Mouse (Mus musculus): ENCODE measurements around the gene Zbtb22. TPM values are rescaled to one million over a fixed set of nuclear protein-coding genes. Genes with fewer than 3 reads are reported as not detected.
"Not testable (repeated sequence)": the region's sequence is repeated elsewhere in the genome, so short reads cannot be mapped to it uniquely, and the experiment has no call there.

Gene Zbtb22
- polyA plus RNA-seq, 1 experiment from 2014 or later = 23.5 TPM

- Histone ChIP-seq H3K9me3 (replicated peaks) (no peaks in the 10 kb centered on the region), H3K4me1 (peaks cover 32% of the 10 kb centered on the region), H3K27me3 (ENCODE audit: low read depth, poor library complexity, severe bottlenecking) (no peaks in the 10 kb centered on the region), H3K4me3 (no peak overlapping the region), H3K27ac (replicated peaks) (no peak overlapping the region), H3K36me3 (peaks cover 91% of the 10 kb centered on the region)
- WGBS = 93% methylated on average over 10 of the region's 10 CpGs
- DNase-seq (ENCODE audit: low spot score) = no peak
Measured at GRCm38 (mm10) chr17:33947430-33948089, 31.9 kb downstream of the Zbtb22 start.

- Histone ChIP-seq H3K27ac (replicated peaks) (no peak overlapping the region), H3K27me3 (ENCODE audit: low read depth, poor library complexity, severe bottlenecking) (no peaks in the 10 kb centered on the region), H3K36me3 (peaks cover 91% of the 10 kb centered on the region), H3K4me3 (peak overlapping the region; percentile 18; the same call in 1 of the 2 replicates), H3K4me1 (peaks cover 39% of the 10 kb centered on the region), H3K9me3 (replicated peaks) (no peaks in the 10 kb centered on the region)
- WGBS = 86% methylated on average over 22 of the region's 22 CpGs
- no peak for DNase-seq (ENCODE audit: low spot score)
Measured at GRCm38 (mm10) chr17:33948090-33948904, 32.6 kb downstream of the Zbtb22 start.

- Histone ChIP-seq H3K36me3 (peaks cover 91% of the 10 kb centered on the region), H3K4me3 (peak overlapping the region; percentile 18; the same call in 1 of the 2 replicates), H3K9me3 (replicated peaks) (no peaks in the 10 kb centered on the region), H3K27ac (replicated peaks) (no peak overlapping the region), H3K27me3 (ENCODE audit: low read depth, poor library complexity, severe bottlenecking) (no peaks in the 10 kb centered on the region), H3K4me1 (peaks cover 46% of the 10 kb centered on the region)
- 93% methylated on average over 19 of the region's 19 CpGs for WGBS
- no peak for DNase-seq (ENCODE audit: low spot score)
Measured at GRCm38 (mm10) chr17:33948905-33949537, 33.3 kb downstream of the Zbtb22 start.

GRCm38 (mm10) chr17:33950131-33950625 is 34.5 kb downstream of the Zbtb22 start:
- Histone ChIP-seq H3K27ac (replicated peaks) (peak overlapping the region; percentile 84; the same call in 1 of the 2 replicates), H3K4me3 (peak overlapping the region; percentile 54), H3K9me3 (replicated peaks) (no peaks in the 10 kb centered on the region), H3K36me3 (peaks cover 88% of the 10 kb centered on the region), H3K27me3 (ENCODE audit: low read depth, poor library complexity, severe bottlenecking) (no peaks in the 10 kb centered on the region), H3K4me1 (peaks cover 55% of the 10 kb centered on the region)
- 79% methylated on average over 10 of the region's 10 CpGs for WGBS
- DNase-seq (ENCODE audit: low spot score) = no peak

GRCm38 (mm10) chr17:33951021-33951946 is 35.6 kb downstream of the Zbtb22 start, which contains the start of gene B3galt4:
B3galt4 (minus strand) TSS chr17:33951488.
- WGBS = 1% methylated on average over 45 of the region's 45 CpGs
- Histone ChIP-seq H3K36me3 (peaks cover 77% of the 10 kb centered on the region), H3K4me1 (peaks cover 57% of the 10 kb centered on the region), H3K4me3 (peak within 1 kb of the TSS; percentile 54), H3K27me3 (ENCODE audit: low read depth, poor library complexity, severe bottlenecking) (no peaks in the 10 kb centered on the region), H3K27ac (replicated peaks) (peak within 1 kb of the TSS; percentile 84), H3K9me3 (replicated peaks) (no peaks in the 10 kb centered on the region)
- peak; percentile 86 for DNase-seq (ENCODE audit: low spot score)

GRCm38 (mm10) chr17:33952015-33952414 is 36.3 kb downstream of the Zbtb22 start:
- not testable (repeated sequence) for H3K9me3 ChIP-seq (replicated peaks); H3K27ac ChIP-seq (replicated peaks); DNase-seq (ENCODE audit: low spot score); H3K27me3 ChIP-seq (ENCODE audit: low read depth, poor library complexity, severe bottlenecking)
- peak overlapping the region; percentile 54 for H3K4me3 ChIP-seq
- WGBS = 75% methylated on average over 13 of the region's 13 CpGs
- peaks cover 64% of the 10 kb centered on the region for H3K4me1 ChIP-seq
- H3K36me3 ChIP-seq = peaks cover 71% of the 10 kb centered on the region

- peaks cover 68% of the 10 kb centered on the region for H3K4me1 ChIP-seq
- WGBS = 86% methylated on average over 4 of the region's 4 CpGs
- no peak for DNase-seq (ENCODE audit: low spot score)
Measured at GRCm38 (mm10) chr17:33952879-33953278, 37.2 kb downstream of the Zbtb22 start.

GRCm38 (mm10) chr17:33953310-33953709 is 37.6 kb downstream of the Zbtb22 start:
- no peak overlapping the region for H3K27ac ChIP-seq (replicated peaks)
- H3K36me3 ChIP-seq = peaks cover 66% of the 10 kb centered on the region
- DNase-seq (ENCODE audit: low spot score) = no peak
- WGBS = 89% methylated on average over 3 of the region's 3 CpGs
- H3K27me3 ChIP-seq (ENCODE audit: low read depth, poor library complexity, severe bottlenecking) = no peaks in the 10 kb centered on the region
- H3K4me3 ChIP-seq = peak overlapping the region; percentile 99
- H3K9me3 ChIP-seq (replicated peaks) = no peaks in the 10 kb centered on the region
- H3K4me1 ChIP-seq = peaks cover 68% of the 10 kb centered on the region

More at GRCm38 (mm10) chr17:33952879-33953278, 37.2 kb downstream of the Zbtb22 start:
- H3K27ac ChIP-seq (replicated peaks) = no peak overlapping the region
- H3K4me3 ChIP-seq = peak overlapping the region; percentile 99
- no peaks in the 10 kb centered on the region for H3K9me3 ChIP-seq (replicated peaks)
- H3K36me3 ChIP-seq = peaks cover 65% of the 10 kb centered on the region
- no peaks in the 10 kb centered on the region for H3K27me3 ChIP-seq (ENCODE audit: low read depth, poor library complexity, severe bottlenecking)

GRCm38 (mm10) chr17:33953961-33954565 is 38.4 kb downstream of the Zbtb22 start:
- Histone ChIP-seq H3K27me3 (ENCODE audit: low read depth, poor library complexity, severe bottlenecking) (no peaks in the 10 kb centered on the region), H3K4me1 (peaks cover 68% of the 10 kb centered on the region), H3K4me3 (peak overlapping the region; percentile 99), H3K27ac (replicated peaks) (peak overlapping the region; percentile 98), H3K9me3 (replicated peaks) (no peaks in the 10 kb centered on the region), H3K36me3 (peaks cover 66% of the 10 kb centered on the region)
- WGBS = 43% methylated on average over 5 of the region's 5 CpGs
- DNase-seq (ENCODE audit: low spot score) = no peak

- peak overlapping the region; percentile 99 for H3K4me3 ChIP-seq
- no peaks in the 10 kb centered on the region for H3K9me3 ChIP-seq (replicated peaks)
- peak overlapping the region; percentile 98 for H3K27ac ChIP-seq (replicated peaks)
- H3K36me3 ChIP-seq = peaks cover 66% of the 10 kb centered on the region
- H3K27me3 ChIP-seq (ENCODE audit: low read depth, poor library complexity, severe bottlenecking) = no peaks in the 10 kb centered on the region
- DNase-seq (ENCODE audit: low spot score) = no peak
- peaks cover 62% of the 10 kb centered on the region for H3K4me1 ChIP-seq
- under 1% methylated on average over 33 of the region's 33 CpGs for WGBS
Measured at GRCm38 (mm10) chr17:33954646-33955554, 39.2 kb downstream of the Zbtb22 start.

All from midbrain, embryonic 10.5 days (tissue).